Mouse (Mus musculus) neural tube, embryonic 12.5 days (tissue): ENCODE measurements around the gene Theg. TPM values are rescaled to one million over a fixed set of nuclear protein-coding genes. Genes with fewer than 3 reads are reported as not detected.

Source experiments
- ATAC-seq: fragments of 200-750 bp; cut with Nextera tagmentation; 2 replicates; pipeline ENCODE4 v1.8.0; 2017; ENCODE audit warnings: low read depth, mild to moderate bottlenecking, moderate TSS enrichment, moderate library complexity; ENCODE audit not compliant: low FRiP score
- H3K27ac ChIP-seq: fragments of 300-500 bp; sonication (generic); 2 replicates; pipeline ENCODE4 v1.5.1; 2016
- H3K27me3 ChIP-seq: fragments of 300-500 bp; sonication (generic); replicated peaks from 2 replicates; pipeline ENCODE4 v1.6.1; 2016; ENCODE audit warnings: mild to moderate bottlenecking
- H3K36me3 ChIP-seq: fragments of 300-500 bp; sonication (generic); 2 replicates; pipeline ENCODE4 v1.6.1; 2016; ENCODE audit warnings: mild to moderate bottlenecking
- H3K4me1 ChIP-seq: fragments of 300-500 bp; sonication (generic); 2 replicates; pipeline ENCODE4 v1.6.1; 2016
- H3K4me2 ChIP-seq: fragments of 300-500 bp; sonication (generic); replicated peaks from 2 replicates; pipeline ENCODE4 v1.6.1; 2016; ENCODE audit warnings: mild to moderate bottlenecking
- H3K4me3 ChIP-seq: fragments of 300-500 bp; sonication (generic); 2 replicates; pipeline ENCODE4 v1.5.1; 2016
- H3K9ac ChIP-seq: fragments of 300-500 bp; sonication (generic); 2 replicates; pipeline ENCODE4 v1.6.1; 2016; ENCODE audit warnings: mild to moderate bottlenecking
- H3K9me3 ChIP-seq: fragments of 300-500 bp; sonication (generic); 2 replicates; pipeline ENCODE4 v1.6.1; 2016; ENCODE audit warnings: mild to moderate bottlenecking
- WGBS: fragments of 180-500 bp; shearing (Covaris S2); methylation state at CpG from one replicate; pipeline ENCODE4 v1.1.7; 2016; 5-methylcytosine and 5-hydroxymethylcytosine counted together
- microRNA-seq: library from miRNA; unstranded; fragments of <30 nt; microRNA quantifications from one replicate; pipeline ENCODE4, GENCODE M21; 2017
- polyA plus RNA-seq: library from polyadenylated mRNA; unstranded; fragments of >200 nt; fragmentation: Nextera tagmentation; extraction: Ambion mirVana; gene quantifications from 2 replicates; pipeline ENCODE4 v1.2.1, GENCODE M21; 2016

Gene Theg
- polyA plus RNA-seq, 1 experiment from 2014 or later: not detected

- Histone ChIP-seq H3K36me3 (0 out of 2 replicates have a peak, but pooled peaks cover 4% of the 10 kb centered on the region), H3K27me3 (no peaks in the 10 kb centered on the region), H3K27ac (no peak overlapping the region), H3K4me1 (peaks cover 13% of the 10 kb centered on the region), H3K4me3 (no peak overlapping the region), H3K4me2 (no peak overlapping the region), H3K9me3 (no peaks in the 10 kb centered on the region), H3K9ac (no peak overlapping the region)
- ATAC-seq: no peak
- WGBS: 66% methylated on average over 8 of the region's 8 CpGs
These were observed 56.9 kb downstream of the Theg start for GRCm38 (mm10) chr10:79530241-79530640.

DNA sequence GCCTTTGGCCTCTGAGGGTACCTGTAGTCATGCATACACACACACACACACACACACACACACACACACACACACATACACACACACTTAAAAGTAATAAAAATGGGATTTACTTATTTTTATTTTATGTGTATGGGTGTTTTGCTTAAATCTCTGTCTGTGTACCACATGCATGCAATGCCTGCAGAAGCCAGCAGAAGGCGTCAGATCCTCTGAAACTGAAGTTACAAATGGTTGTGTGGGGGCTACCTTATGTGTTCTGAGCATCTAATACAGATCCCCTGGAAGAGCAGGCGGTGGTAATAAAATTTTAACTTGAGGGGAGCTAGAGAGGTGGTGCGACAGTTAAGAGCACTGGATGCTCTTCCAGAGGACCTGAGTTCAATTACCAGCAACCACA, 59.0 kb downstream of the Theg start:
- WGBS: 77% methylated on average over 3 of the region's 3 CpGs

DNA sequence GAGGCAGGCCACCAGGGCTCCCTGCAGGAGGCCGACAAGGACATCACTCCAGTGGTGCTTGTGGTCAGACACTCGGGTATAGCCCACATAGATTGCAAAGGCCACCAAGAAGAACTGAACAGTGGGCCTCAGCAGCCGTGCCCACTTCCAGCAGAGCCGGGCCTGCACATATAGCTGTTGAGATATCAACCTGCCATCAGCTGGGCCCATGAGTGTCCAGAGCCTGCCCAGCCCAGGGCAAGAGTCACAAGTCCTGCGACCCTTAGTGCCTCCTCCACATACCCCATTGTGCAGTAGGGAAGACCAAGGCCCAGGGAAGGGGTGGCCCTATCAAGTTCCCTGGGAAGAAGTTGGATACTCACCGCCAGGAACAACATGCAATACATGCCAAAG, 59.7 kb downstream of the Theg start:
- Histone ChIP-seq H3K4me3 (no peak overlapping the region), H3K4me1 (peaks cover under 1% of the 10 kb centered on the region; the same call in 1 of the 2 replicates), H3K9ac (no peak overlapping the region), H3K4me2 (no peak overlapping the region), H3K27me3 (no peaks in the 10 kb centered on the region), H3K36me3 (0 out of 2 replicates have a peak, but pooled peaks cover 4% of the 10 kb centered on the region), H3K27ac (no peak overlapping the region), H3K9me3 (no peaks in the 10 kb centered on the region)
- ATAC-seq: no peak
- 83% methylated on average over 6 of the region's 6 CpGs for WGBS

More for the DNA sequence above, 59.0 kb downstream of the Theg start:
- ATAC-seq: no peak
- Histone ChIP-seq H3K9me3 (no peaks in the 10 kb centered on the region), H3K4me3 (no peak overlapping the region), H3K27me3 (no peaks in the 10 kb centered on the region), H3K36me3 (0 out of 2 replicates have a peak, but pooled peaks cover 4% of the 10 kb centered on the region), H3K4me2 (no peak overlapping the region), H3K4me1 (peaks cover 7% of the 10 kb centered on the region; the same call in 1 of the 2 replicates), H3K27ac (no peak overlapping the region), H3K9ac (no peak overlapping the region)

DNA sequence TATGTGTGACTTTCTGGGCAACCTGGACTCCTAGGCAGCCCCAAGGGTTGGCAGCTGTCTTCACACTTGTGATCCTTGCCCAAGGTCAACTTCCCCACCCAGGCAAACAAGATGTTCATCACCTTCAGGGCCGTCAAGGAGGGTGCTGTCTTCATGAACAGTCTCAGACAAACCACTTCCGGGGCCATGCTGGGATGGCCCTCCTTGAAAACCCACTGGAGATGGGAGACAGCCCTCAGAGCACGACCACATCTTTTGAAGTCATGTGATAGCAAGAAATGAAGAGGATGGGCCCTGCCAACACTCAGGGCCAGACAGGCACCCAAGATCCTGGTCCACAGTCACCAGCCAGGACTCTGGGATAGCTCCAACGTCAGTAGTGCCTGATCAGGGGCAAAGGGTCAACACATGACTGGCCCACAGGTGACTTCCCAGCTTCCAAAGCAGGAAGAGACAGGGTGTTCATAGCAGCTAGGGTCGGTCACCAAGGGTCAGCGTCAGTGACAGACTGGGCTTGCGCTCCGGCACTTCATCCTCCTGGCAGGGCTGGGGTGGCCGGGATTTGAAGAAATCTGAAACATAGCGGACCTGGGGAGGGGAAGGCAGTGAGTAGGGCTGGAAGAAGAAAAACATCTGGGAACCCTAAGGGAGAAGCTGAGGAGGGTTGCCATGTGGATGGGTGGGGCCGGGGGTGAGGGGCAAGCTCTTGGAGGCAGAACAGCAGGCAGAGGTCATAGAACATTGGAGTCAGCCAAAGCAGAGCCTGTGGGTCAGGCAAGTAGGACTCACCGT, 60.3 kb downstream of the Theg start:
- no peaks in the 10 kb centered on the region for H3K9me3 ChIP-seq
- no peak overlapping the region for H3K4me2 ChIP-seq
- no peak overlapping the region for H3K27ac ChIP-seq
- H3K36me3 ChIP-seq: 0 out of 2 replicates have a peak, but pooled peaks cover 4% of the 10 kb centered on the region
- no peaks in the 10 kb centered on the region for H3K4me1 ChIP-seq
- H3K27me3 ChIP-seq: no peaks in the 10 kb centered on the region
- H3K4me3 ChIP-seq: no peak overlapping the region
- H3K9ac ChIP-seq: no peak overlapping the region
- 86% methylated on average over 12 of the region's 12 CpGs for WGBS
- ATAC-seq: no peak

Small RNA genes lying within 50 kb of the gene (microRNA-seq; reads per million reads assigned to microRNA genes)
- not detected for gene Mir6909

Other genes starting within 250 kb of the Theg start
- not detected in 2 replicates for gene Vmn2r82, start 230.8 kb downstream of the Theg start, polyA plus RNA-seq
- gene Vmn2r83, start 118.6 kb downstream of the Theg start, polyA plus RNA-seq: not detected in 2 replicates
- gene Plpp2, start 53.5 kb downstream of the Theg start, polyA plus RNA-seq: 16.2 and 17.9 TPM in 2 replicates
- 67.4 and 69.5 TPM in 2 replicates for gene Mier2, start 32.1 kb downstream of the Theg start, polyA plus RNA-seq
- 0.09 TPM in 1 of 2 replicates, not detected in the other for gene C2cd4c, start 26.7 kb upstream of the Theg start, polyA plus RNA-seq
- gene Shc2, start 50.6 kb upstream of the Theg start, polyA plus RNA-seq: 35.5 and 43.9 TPM in 2 replicates
- not detected in 2 replicates for gene Odf3l2, start 58.4 kb upstream of the Theg start, polyA plus RNA-seq
- 1.1 and 2.0 TPM in 2 replicates for gene Madcam1, start 77.2 kb upstream of the Theg start, polyA plus RNA-seq
- gene Tpgs1, start 82.0 kb upstream of the Theg start, polyA plus RNA-seq: 75.2 and 79.6 TPM in 2 replicates
- gene Cdc34, start 94.9 kb upstream of the Theg start, polyA plus RNA-seq: 136 and 141 TPM in 2 replicates
- 0.65 and 1.4 TPM in 2 replicates for gene Gzmm, start 101.7 kb upstream of the Theg start, polyA plus RNA-seq
- 634 and 639 TPM in 2 replicates for gene Bsg, start 117.2 kb upstream of the Theg start, polyA plus RNA-seq
- 0.61 and 0.79 TPM in 2 replicates for gene Hcn2, start 129.3 kb upstream of the Theg start, polyA plus RNA-seq
- 44.7 and 44.9 TPM in 2 replicates for gene Polrmt, start 159.2 kb upstream of the Theg start, polyA plus RNA-seq
- gene Fgf22, start 167.7 kb upstream of the Theg start, polyA plus RNA-seq: 0.55 and 1.2 TPM in 2 replicates
- 115 and 118 TPM in 2 replicates for gene Rnf126, start 179.6 kb upstream of the Theg start, polyA plus RNA-seq
- 1.5 and 2.0 TPM in 2 replicates for gene Fstl3, start 189.9 kb upstream of the Theg start, polyA plus RNA-seq
- 0.16 and 0.42 TPM in 2 replicates for gene Prss57, start 203.6 kb upstream of the Theg start, polyA plus RNA-seq
- gene Palm, start 206.2 kb upstream of the Theg start, polyA plus RNA-seq: 196 and 205 TPM in 2 replicates
- 1.6 and 2.3 TPM in 2 replicates for gene Misp, start 233.7 kb upstream of the Theg start, polyA plus RNA-seq